Mouse (Mus musculus): Measurements from ENCODE around the gene Auts2.

Gene Auts2

DNA sequence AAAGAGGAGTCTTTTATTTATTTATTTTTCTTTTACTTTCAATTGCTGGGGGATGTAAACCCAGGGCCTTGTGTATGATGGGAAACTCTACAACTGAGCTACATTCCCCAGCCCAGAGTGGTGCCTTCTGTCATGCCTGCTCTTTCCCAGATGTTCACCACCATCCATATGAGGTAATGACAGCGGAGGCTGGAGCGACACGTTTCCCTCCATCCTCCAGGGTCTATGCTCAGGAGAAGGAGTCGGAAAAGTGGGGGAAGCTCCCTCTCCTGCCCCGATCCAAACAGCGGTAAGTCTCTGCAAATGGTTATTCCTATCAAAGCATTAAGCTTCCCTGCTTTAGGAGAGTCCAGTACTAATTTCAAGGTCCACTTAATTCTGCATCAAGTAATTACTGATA, 768.4 kb downstream of the Auts2 start:
- no peak for DNase-seq

DNA sequence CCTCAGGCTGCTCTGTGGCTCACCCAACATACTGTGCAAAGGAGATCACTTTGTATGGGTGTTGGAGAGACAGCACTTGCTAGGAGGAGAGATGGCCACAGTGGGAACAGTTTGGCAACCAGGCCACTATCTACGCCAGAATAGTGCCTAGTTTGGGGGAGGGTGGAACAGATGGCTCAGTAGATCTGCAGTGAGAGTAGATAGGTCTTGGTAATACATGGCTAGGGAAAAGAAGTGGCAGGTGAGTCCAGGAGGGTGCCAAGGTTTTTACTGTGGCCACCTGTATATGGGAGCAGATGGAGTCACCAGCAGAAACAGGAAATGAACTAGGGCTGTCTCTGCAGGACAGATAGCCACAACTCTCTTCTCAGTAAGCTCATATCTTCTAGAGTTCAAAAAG, 770.5 kb downstream of the Auts2 start:
- DNase-seq = no peak

DNA sequence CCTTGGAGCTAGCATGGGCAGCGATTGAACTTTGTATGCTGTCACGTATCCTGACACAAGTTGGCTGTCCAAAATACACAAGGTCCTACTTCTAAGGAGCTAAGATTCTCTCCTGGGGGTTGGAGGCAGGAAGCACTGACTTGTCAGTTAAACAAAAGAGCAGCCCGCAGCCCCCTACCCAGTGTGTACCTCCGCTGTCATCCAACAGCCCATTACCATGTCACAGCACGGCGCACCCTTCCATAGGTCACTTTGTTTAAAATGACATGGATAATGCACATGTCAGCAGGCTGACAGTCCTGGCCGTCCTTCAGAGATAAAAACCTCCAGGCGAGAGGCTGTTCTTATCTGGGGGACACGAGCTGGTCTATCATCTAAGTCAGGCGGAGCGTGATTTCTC, 773.9 kb downstream of the Auts2 start:
- DNase-seq = no peak

DNA sequence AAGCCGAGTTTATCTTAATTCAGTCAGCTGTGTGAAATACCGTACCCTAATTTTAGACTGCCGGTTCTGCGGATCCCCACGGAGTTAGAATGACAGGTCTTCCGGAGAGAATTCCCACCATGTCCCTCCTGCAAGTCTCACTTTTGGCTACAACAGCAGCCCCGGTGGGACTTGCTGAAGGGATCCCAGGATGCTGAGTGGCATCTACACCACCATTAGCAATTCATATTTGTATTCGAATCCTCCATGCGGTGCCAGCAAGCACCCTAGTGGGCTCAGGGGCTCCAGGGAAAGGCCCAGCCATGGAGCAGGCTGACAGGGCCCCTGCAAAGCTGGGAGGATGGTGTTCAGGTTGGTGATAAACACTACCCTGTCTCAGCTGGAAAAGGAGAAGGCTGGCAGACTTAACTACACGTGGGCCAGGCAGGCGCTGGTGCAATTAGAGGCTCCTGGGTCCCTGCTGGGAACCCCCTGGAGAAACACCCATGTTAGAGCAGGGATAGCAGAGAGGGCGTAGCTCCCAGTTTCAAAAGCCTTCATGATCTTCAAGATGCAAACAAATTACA, 775.4 kb downstream of the Auts2 start:
- DNase-seq = no peak

DNA sequence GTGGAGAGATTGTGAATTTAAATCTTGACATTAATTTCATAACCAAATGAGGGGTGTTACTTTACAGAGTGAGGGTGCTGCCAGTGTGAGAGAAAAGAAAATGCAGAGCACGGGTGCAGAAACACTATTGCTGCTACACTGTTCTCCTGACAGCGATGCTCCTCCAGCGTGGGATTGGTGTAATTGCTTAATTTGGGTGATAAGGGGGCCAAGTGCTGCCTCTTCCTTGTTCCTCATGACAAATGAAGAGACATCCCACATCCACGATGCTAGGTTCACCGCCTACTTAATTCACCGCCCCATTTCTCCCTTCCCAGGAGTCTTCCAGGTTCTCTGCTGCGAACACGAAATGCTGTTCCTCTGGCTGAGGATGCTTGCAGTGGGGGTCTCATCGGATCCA, 776.0 kb downstream of the Auts2 start:
- DNase-seq = no peak

DNA sequence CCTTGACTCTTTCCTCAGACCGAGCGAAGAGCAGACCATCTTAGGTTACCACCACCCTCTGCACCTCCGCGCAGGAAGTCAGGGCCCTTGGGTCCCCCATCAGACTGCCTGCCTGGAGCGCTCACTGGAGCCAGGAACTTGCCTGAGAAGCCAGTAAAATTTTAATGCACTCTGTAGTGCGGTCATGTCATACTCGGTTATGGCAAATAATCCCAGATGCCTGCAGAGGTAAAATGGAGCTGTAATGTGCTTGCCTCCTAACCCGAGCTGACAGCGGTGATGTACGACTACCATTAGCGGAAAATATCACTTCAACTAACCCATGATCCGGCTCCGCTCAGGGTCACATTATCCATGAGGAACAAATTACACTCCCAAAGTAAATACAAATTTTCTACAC, 783.7 kb downstream of the Auts2 start:
- DNase-seq = no peak

DNA sequence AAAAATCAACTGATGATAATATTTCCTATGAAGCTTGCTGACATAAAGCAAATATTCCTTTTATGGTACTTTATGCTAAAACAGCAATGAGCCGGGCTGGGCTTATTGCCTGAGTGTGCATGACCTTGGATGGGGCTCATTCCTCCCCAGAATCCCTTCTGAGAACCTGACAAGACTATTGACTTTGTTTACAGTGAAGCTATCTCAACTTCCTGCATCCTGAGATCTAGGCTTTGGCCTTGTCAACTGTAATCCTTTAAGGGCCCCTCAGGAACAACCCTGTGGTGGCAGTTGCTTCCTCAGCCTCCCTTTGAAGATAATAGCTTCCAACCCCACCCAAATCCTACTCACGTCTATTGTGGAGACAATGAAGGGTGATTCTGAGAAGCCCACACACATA, 792.8 kb downstream of the Auts2 start:
- no peak for DNase-seq

DNA sequence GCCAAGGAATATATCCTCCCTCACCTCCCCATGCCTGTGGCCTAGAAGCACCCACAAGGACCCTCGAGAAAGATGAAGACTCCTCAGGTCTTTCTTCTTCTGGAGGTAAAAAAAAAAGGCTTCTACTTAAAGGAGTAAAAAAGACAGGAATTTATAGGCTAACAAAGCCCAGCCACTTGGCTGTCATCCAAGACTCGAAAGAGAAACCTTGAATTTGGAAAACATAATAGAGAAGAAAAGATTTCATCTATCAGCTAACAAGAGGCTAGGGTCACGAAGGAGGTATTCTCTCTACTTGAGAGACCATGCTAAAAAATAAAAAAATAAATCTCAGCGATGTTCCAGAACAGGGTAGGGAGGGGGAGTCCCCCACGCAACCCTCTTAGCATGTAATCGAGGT, 793.9 kb downstream of the Auts2 start:
- no peak for DNase-seq

DNA sequence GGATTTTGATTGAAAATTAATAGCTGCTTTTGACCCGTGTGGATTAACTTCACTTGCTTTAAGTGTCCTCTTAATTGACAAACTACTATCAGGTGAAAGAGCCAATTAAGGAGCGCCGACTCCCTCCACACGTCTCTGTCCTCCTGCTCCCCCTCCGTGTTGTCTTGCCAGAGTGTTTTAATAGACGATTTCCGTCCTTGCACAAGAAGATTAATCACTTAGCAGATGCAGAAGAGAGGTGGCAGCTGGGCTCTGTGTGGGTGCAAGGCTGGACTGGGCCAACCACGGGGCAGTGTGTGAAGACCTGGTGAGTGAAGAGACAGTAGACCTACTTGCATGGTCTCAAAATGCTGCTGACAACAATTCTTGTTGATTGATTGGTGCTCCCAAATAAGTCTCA, 800.1 kb downstream of the Auts2 start:
- DNase-seq = no peak

DNA sequence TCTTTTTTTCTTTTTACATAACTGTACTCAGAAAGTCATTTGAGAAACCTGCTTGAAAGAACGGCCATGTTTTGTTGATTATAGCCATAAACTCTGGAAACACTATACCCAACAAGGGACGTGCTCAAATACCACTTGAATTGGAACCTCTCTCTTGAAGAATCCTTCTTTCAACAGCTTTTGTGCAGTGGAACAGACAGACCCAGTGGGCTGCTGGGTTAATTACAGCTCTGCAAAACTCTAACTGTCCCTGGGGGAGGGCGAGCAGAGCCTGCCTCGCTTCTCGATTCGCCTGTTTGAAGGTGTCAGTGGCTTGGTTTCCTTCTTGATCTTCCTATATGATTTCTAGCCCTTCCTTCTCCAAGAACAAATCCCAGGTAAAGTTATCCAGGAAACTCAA, 805.7 kb downstream of the Auts2 start:
- DNase-seq = no peak

DNA sequence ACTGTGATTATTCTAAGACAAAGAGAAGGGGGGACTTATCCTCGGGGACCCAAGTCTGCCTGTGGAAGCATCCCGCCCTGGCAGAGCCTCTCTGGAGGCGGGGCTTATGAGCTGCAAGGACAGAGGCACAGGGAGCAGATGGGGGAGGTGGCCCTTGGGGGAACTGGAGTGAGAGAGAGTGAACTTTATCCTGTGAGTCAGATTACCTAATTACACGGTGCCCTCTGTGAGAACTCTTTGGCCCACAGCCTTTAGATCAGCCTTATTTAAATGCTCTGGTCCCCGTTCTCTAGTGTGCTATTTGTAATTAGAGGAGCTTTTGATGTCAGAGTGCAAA, 809.9 kb downstream of the Auts2 start:
- DNase-seq = no peak

DNA sequence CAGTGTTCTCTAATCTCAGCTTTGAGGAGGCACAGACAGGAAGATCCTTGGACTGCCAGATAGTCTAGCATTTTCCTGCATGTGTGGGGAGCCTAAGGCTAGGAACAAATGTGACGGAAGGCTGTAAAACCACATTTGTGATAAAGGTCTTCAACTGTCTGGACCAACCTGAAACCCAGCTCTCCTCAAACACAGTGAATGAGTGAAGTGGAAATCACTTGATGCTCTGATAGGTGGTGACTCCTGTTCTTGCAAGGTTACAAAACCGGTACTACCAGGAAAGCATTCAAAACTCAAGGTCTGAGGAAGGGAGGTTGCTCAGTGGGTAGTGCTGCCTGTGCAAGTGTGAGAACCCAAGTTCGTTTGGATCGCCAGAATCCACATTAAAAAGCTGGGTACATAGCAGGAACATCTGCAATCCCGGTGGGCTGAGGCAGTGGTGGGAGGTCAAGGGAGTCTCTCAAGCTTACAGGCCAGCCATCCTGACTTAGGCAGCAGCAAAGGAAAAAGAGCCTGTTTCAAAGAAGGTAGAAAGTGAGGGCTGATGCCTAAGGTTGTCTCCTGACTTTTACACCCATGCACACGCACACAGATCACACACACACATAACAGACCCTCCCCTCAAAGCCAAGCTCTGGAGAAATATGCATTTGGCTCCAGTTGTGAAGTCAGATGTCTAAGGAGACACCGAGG, 810.4 kb downstream of the Auts2 start:
- no peak for DNase-seq

DNA sequence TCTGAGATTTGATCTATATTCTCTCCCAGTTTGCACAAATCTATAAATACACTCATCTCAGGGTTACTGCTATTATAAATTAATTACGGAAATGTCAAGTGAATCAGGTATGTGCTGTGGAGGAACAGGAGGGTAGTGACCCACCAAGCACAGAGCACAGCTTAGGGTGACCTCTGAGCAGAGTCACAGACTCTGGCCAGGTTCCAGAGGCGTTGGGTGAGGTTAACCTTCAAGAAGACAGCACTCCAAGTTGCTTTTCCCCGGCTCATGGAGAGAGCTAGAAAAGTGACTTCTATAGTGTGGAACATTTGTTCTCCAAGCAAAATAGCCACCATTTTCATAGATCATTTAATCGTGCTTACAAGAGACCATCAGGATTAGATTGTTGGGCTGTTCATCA, 813.7 kb downstream of the Auts2 start:
- DNase-seq = no peak

DNA sequence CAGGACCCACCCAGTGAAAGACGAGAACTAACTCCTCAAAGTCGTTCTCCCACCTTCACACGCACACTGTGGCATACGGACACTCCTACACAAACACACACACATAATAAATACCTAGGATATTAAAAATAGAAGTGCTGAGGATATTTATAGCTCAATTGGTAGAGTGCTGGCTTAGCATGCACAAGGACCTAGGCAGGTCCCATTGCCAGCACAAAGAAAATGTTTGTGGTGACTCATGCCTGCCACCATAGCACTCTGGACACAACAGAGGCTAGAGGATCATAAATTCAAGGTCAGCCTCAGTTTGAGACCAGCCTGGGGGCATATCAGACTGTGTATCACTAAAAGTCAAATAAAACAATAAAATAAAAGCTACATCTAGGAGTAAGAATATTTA, 815.2 kb downstream of the Auts2 start:
- DNase-seq = no peak

DNA sequence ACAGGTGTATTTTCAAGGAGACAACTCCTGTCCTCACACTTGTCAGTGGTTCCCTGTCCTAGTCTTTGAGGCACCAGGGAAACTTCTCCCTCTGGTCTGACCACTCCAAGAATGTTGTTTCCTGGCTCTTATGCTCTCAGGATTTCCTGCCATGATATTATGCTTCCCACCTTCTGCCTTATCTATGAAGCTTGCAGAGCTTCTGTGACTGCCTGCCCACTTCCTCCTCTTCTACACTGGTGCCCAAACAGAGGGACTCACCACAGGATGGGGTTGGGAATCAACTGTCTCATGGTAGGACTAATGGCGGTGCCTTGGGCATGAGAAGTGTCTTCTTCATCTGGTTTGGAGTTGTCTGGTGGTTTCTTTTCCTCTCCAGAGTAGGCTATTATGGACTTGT, 818.6 kb downstream of the Auts2 start:
- no peak for DNase-seq

DNA sequence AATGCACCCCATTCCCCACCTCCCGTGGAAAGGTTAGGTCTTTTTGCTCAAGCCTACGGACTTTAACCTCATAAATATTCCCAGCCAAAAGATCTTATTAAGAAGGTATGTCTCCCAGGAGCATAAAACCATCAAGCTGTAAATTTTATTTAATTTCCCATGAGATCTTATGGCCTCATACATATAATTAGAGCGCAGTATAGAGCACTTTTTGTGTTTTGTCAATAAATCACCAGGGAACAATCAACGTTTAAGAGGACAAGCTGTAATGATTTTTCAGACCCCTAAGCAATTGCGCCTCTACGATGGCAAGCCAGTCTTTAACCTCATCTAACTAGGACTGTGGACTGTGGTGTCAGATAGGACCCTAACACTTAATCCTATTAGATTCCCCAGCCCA, 820.4 kb downstream of the Auts2 start:
- no peak for DNase-seq

DNA sequence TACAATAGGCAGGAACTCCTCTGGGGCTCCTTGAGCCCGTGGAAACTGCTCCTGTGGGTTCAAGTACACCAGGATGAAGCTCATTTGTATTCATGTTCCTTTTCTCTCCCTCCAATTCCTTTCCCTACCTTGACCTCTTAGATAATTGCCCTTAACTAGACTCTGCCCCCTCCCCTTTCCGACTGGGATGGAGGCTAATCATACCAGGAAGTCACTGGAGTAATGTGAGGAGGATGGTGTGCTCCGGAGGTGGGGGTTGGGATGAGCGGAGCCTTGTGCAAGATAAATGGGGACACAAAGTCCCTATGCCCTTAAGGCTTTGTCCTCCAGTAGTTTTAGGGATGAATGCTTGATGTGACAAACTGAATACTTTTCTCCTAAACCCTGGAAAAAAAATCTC, 820.8 kb downstream of the Auts2 start:
- DNase-seq = no peak

DNA sequence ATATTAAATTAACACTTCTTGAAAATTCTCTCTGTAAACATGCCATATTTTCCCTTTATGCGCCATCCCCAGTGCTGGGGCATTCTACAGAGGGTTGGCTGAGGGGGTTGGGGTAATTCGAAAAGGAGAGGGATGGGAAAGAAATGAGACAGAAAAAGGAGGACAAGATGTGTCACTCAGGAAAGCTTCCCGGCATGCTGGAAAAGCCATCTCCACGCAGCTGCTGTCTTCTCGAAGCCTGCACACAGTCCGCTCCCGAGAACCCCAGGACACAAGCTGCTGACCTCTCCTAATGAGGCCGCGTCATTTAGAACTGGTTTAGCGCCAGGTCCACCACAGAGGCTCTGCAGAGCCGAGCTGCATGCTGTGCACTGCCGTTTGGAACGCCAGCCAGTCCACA, 825.1 kb downstream of the Auts2 start:
- DNase-seq = no peak

DNA sequence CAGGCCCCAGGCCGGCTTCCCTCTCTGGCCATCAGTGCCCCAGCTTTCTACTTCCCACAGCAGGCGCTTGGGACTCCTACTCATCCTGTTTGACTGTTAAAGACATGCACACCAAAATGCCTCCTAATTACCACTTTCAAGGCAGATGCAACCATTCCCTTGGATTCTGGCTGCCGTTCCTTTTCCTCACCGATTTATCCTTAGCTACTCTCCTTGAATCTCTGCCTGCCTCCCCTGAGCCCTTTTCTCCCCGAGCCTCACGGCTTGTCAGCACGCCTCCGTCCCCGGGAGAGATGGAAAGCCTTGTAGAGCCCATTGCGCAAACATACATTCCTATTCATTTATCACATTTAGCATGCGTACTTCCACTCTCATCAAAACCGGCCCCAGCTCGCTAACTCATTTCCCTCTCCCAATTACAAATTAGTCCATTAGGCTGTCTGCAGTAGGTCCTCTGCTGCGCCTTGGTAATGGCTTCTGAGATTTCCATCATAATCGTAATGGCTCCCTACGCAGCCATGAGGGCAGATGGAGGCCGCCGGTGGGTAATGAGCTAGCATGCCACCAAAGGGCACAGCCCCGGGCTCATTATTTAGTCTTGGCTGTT, 825.7 kb downstream of the Auts2 start:
- no peak for DNase-seq

DNA sequence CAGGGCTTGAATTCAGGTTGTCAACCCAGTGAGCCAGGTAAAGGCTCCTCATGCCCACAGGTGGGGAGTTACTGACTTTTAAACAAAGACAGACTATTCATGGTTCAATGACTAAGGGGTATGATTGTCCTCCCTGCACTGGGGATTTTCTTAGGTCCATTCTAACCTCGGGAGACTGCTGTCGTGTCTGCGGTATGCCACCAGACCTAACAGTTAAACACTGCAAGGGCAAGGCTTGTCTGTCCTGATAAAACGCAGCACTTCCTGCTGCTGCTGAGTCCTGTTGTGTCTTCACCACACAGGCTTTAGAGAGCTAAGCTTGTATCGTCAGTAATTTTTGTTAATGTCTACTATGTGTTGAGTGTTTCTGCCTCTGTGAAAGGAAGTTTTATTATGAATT, 828.2 kb downstream of the Auts2 start:
- DNase-seq = no peak

DNA sequence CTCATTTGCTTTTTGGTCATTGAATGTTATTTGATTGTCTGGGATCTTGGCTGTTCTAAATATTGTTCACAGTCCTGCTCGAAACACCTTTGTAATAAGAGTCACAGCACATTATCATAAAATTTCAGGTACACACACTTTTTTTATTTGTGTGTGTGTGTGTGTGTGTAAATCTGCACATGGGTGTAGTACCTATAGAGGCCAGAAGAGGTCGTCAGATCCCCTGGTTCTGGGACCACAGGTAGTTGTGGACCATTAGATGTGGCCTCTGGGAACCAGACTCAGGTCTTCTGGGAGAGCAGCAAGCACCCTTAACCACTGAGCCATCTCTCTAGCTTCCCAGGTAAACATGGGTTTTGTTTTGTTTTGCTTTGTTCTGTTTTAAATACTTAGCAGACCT, 830.7 kb downstream of the Auts2 start:
- DNase-seq = no peak

DNA sequence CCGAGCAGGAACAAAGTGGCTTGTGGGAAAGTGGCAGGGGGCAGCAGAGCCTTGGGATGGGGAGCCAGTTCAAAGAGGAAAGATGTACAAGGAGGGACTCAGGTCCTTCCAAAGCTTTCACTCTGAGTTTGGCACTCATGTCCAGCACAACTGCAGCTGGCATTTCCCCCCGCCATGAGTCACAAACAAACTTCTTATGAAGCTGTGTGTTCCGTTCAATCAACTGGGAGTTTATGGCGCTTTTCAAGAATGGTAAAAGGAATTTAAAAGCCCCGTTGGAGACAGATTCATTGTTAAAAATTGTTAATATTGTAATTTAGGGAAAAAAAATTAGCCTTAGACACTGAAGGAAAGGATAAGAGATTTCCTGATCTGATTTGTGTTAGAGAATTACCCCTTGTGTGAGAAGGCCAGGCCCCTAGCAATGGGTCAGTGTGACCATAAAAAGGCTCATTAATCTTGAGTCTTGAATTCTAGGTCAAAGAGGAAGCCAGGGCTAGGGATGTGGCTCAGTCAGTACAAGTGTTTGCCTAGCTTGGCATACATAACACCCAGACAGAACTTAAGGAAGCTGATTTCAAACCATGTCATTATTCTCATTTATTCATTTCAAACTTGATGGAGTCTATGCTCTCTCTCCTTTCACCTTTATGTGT, 831.5 kb downstream of the Auts2 start:
- no peak for DNase-seq

DNA sequence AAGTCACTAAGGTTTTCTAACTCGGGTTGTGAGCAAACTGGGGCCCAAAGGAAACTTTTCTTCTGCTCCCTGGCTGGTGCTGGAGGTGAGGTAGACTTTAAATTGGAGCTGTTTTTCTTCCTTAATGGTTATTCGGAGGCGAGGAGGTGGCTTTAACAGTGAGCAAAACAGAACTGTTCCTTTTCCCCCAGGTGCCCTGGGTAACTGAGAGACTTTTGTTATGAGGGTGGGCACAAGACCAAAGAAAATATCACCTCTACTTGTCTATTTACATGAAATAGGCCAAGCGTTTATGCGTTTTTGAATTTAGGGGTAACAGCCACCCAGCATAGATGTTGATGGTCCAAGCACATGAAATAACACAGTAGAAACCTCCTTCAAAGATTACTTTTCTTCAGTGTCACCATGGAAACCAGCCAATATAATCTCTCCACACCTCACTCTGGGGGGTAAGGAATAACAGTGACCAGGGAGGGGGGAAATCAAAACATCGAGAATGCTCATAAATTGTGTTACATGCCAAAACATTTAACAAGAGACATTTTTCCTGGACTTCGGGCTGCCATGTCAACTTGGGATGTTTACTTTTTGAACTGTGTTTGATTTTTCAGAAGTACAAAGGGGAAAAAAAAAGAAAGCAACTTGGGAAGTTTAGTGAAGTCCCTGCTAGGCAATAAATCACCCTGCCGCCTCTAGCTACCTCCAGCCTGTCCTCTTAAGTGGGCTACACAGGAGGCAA, 832.2 kb downstream of the Auts2 start:
- DNase-seq = no peak

DNA sequence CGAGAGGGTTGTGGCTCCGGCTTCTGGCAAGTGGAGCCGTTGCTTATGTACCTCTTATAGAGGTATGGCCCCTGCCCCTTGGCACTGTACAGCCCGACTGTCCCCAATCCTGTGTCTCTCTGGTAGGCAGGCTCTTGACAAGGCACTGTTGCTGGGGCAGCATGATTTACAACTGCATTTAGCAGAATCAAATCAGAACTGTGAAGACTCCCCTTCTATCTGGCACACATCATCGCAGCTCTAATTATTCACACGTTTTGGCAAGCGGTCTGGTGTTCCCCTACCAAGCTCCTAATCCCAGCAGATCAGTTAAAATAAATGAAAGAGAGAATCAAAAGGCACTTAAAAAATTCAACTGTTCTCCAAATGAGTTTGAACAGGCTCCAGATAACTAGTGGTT, 835.7 kb downstream of the Auts2 start:
- no peak for DNase-seq

All from thymus, postnatal 14 days (tissue).